Mouse (Mus musculus): ENCODE measurements at regions not wholly inside any gene's neighbourhood (a gene's known extent, or its start where the extent isn't known, plus 50 kb on each side); places are given as distances from the start of the nearest gene placed in this dataset.

GRCm38 (mm10) chr1:189085245-189085644, 77.6 kb upstream of the Kctd3 start:
- peak; percentile 43 for DNase-seq (ENCODE audit: low spot score)

- DNase-seq (ENCODE audit: low spot score) = no peak
These were observed 73.6 kb upstream of the Kctd3 start for GRCm38 (mm10) chr1:189081267-189081666.

- DNase-seq (ENCODE audit: low spot score) = no peak
These were observed 73.2 kb upstream of the Kctd3 start for GRCm38 (mm10) chr1:189080797-189081196.

- DNase-seq (ENCODE audit: low spot score) = no peak
These were observed 72.1 kb upstream of the Kctd3 start for GRCm38 (mm10) chr1:189079451-189080410.

- no peak for DNase-seq (ENCODE audit: low spot score)
These were observed 70.2 kb upstream of the Kctd3 start for GRCm38 (mm10) chr1:189077861-189078260.

- no peak for DNase-seq (ENCODE audit: low spot score)
These were observed 68.6 kb upstream of the Kctd3 start for GRCm38 (mm10) chr1:189076276-189076675.

- DNase-seq (ENCODE audit: low spot score) = no peak
These were observed 68.0 kb upstream of the Kctd3 start for GRCm38 (mm10) chr1:189075671-189076070.

- no peak for DNase-seq (ENCODE audit: low spot score)
These were observed 64.9 kb upstream of the Kctd3 start for GRCm38 (mm10) chr1:189072516-189072915.

GRCm38 (mm10) chr1:189068204-189068603, 60.6 kb upstream of the Kctd3 start:
- no peak for DNase-seq (ENCODE audit: low spot score)

GRCm38 (mm10) chr1:189067204-189067960, 59.7 kb upstream of the Kctd3 start:
- no peak for DNase-seq (ENCODE audit: low spot score)

- DNase-seq (ENCODE audit: low spot score) = no peak
These were observed 59.0 kb upstream of the Kctd3 start for GRCm38 (mm10) chr1:189066446-189067151.

- no peak for DNase-seq (ENCODE audit: low spot score)
These were observed 57.7 kb upstream of the Kctd3 start for GRCm38 (mm10) chr1:189065152-189065910.

GRCm38 (mm10) chr1:189064629-189065028, 57.0 kb upstream of the Kctd3 start:
- DNase-seq (ENCODE audit: low spot score) = no peak

GRCm38 (mm10) chr1:189063699-189064098, 56.1 kb upstream of the Kctd3 start:
- DNase-seq (ENCODE audit: low spot score) = no peak

- DNase-seq (ENCODE audit: low spot score) = no peak
These were observed 55.6 kb upstream of the Kctd3 start for GRCm38 (mm10) chr1:189063209-189063608.
